In genomic region chr5:122511405-122511804, GRCm38 (mm10) we compare ENCODE assay signal across 13 mouse cellular contexts. TPM values are rescaled to one million over a fixed set of nuclear protein-coding genes. Genes with fewer than 3 reads are reported as not detected.
DNase-seq lines count a peak whose midpoint lies in the region; ATAC-seq and TF ChIP-seq lines count a peak whose summit lies in the region.
"Had no signal": no experiment of that assay in that cellular context is flagged by ENCODE, and none has a peak within 500 bp of the region (broad histone marks: within the 10 kb centered on the region; RNA-seq: fewer than 3 reads in every experiment).

No protein-coding gene starts in this region.

- H3K27me3 ChIP-seq in kidney, embryonic 15.5 days, result no peaks in the 10 kb centered on the region
- no peaks in the 10 kb centered on the region for H3K27me3 ChIP-seq in ES-Bruce4 (ENCODE audit: control insufficient read depth, insufficient read depth, low read length, poor library complexity, severe bottlenecking)
- H3K27me3 ChIP-seq in intestine, postnatal 0 days (replicated peaks; ENCODE audit: control insufficient read depth, insufficient read depth, low read length), result no peaks in the 10 kb centered on the region
- H3K27me3 ChIP-seq: hindbrain, embryonic 12.5 days; neural tube, embryonic 12.5 days had no signal

- no peaks in the 10 kb centered on the region for H3K36me3 ChIP-seq in kidney, embryonic 15.5 days
- no peaks in the 10 kb centered on the region for H3K36me3 ChIP-seq in ES-Bruce4 (ENCODE audit: control insufficient read depth, insufficient read depth, low read length, poor library complexity, severe bottlenecking)
- no peaks in the 10 kb centered on the region for H3K36me3 ChIP-seq in intestine, postnatal 0 days (ENCODE audit: control insufficient read depth, insufficient read depth)
- H3K36me3 ChIP-seq: hindbrain, embryonic 12.5 days; neural tube, embryonic 12.5 days had no signal

- 0 out of 2 replicates have a peak overlapping the region, but pooled peaks have one; percentile 24 for H3K27ac ChIP-seq in kidney, embryonic 15.5 days
- no peak overlapping the region for H3K27ac ChIP-seq in ES-Bruce4 (ENCODE audit: insufficient read depth, low read length)
- H3K27ac ChIP-seq in intestine, postnatal 0 days (ENCODE audit: low read depth, low read length), result peak overlapping the region; percentile 62
- H3K27ac ChIP-seq: hindbrain, embryonic 12.5 days; macrophage; neural tube, embryonic 12.5 days had no signal

- no peak for TF ChIP-seq CTCF in ES-Bruce4 (IDR thresholded peaks at IDR 0.05; ENCODE audit: low read depth, low read length)
- TF ChIP-seq CTCF in intestine, postnatal 0 days (IDR thresholded peaks at IDR 0.05; ENCODE audit: low read depth), result no peak

- 0 out of 2 replicates have a peak overlapping the region, but pooled peaks have one; percentile 20 for H3K4me2 ChIP-seq in kidney, embryonic 15.5 days
- H3K4me2 ChIP-seq in intestine, postnatal 0 days (replicated peaks; ENCODE audit: low read depth), result peak overlapping the region; percentile 40
- H3K4me2 ChIP-seq: hindbrain, embryonic 12.5 days; neural tube, embryonic 12.5 days had no signal

- H3K9ac ChIP-seq in kidney, embryonic 15.5 days, result no peak overlapping the region
- peak overlapping the region; percentile 19 for H3K9ac ChIP-seq in ES-Bruce4 (ENCODE audit: low read depth, poor library complexity, severe bottlenecking)
- H3K9ac ChIP-seq in intestine, postnatal 0 days (ENCODE audit: low read depth, low read length), result no peak overlapping the region; the same call in 1 of the 2 replicates
- H3K9ac ChIP-seq: hindbrain, embryonic 12.5 days; neural tube, embryonic 12.5 days had no signal

- H3K9me3 ChIP-seq in kidney, embryonic 15.5 days (replicated peaks), result 0 out of 2 replicates have a peak, but pooled peaks cover 2% of the 10 kb centered on the region
- H3K9me3 ChIP-seq in ES-Bruce4 (replicated peaks; ENCODE audit: control insufficient read depth, insufficient read depth, low read length, poor library complexity, severe bottlenecking), result 0 out of 2 replicates have a peak, but pooled peaks cover 2% of the 10 kb centered on the region
- H3K9me3 ChIP-seq in intestine, postnatal 0 days (ENCODE audit: control insufficient read depth), result no peaks in the 10 kb centered on the region
- H3K9me3 ChIP-seq: hindbrain, embryonic 12.5 days; neural tube, embryonic 12.5 days had no signal

- WGBS in kidney, embryonic 15.5 days, result 33% methylated on average over 9 of the region's 9 CpGs
- WGBS in intestine, postnatal 0 days, result 13% methylated on average over 9 of the region's 9 CpGs

- DNase-seq in kidney, postnatal 25 days, result no peak
- peak; percentile 45 for DNase-seq in brain, adult 2 months (ENCODE audit: low read depth, low spot score)
- DNase-seq in right cerebral cortex, postnatal 10 days (ENCODE audit: low spot score in 2 of 2), result no peak
- no peak for DNase-seq in embryo, embryonic 11 days
- DNase-seq in liver, result no peak
- DNase-seq: adrenal gland, postnatal 25 days; spleen, adult 18-20 months had no signal

- TF ChIP-seq POLR2A in ES-Bruce4 (IDR thresholded peaks at IDR 0.05; ENCODE audit: insufficient read depth, low read length), result no peak

- peaks cover 42% of the 10 kb centered on the region for H3K4me1 ChIP-seq in kidney, embryonic 15.5 days
- H3K4me1 ChIP-seq in ES-Bruce4 (ENCODE audit: control insufficient read depth, insufficient read depth, low read length), result peaks cover 11% of the 10 kb centered on the region
- H3K4me1 ChIP-seq in intestine, postnatal 0 days (replicated peaks; ENCODE audit: control insufficient read depth, insufficient read depth, low read length), result peaks cover 24% of the 10 kb centered on the region

- no peak for ATAC-seq in kidney, embryonic 15.5 days (replicated peaks; ENCODE audit: low FRiP score)
- ATAC-seq in intestine, postnatal 0 days, result no peak

- TF ChIP-seq EP300 in ES-Bruce4 (IDR thresholded peaks at IDR 0.05; ENCODE audit: insufficient read depth, low read depth, low read length), result no peak

- H3K4me3 ChIP-seq in kidney, embryonic 15.5 days (replicated peaks), result no peak overlapping the region
- no peak overlapping the region for H3K4me3 ChIP-seq in ES-Bruce4 (ENCODE audit: low read depth, low read length)
- H3K4me3 ChIP-seq in intestine, postnatal 0 days (ENCODE audit: low read depth, low read length), result no peak overlapping the region
- H3K4me3 ChIP-seq: hindbrain, embryonic 12.5 days; neural tube, embryonic 12.5 days had no signal

RNA-seq across cellular contexts. Expression of gene Atp2a2, which starts 9.4 kb away (rescaled TPM):
- polyA plus RNA-seq in kidney, embryonic 15.5 days (2015; fragmentation: Nextera tagmentation; extraction: Ambion mirVana), result 37.3 and 37.8 TPM in 2 replicates
- 165 and 177 TPM in 2 replicates for polyA plus RNA-seq in ES-Bruce4 (2011; ENCODE audit: insufficient read depth, insufficient read length, low read depth, missing spikeins)
- polyA plus RNA-seq in intestine, postnatal 0 days (2015; fragmentation: Nextera tagmentation; extraction: Ambion mirVana), result 26.1 and 27.3 TPM in 2 replicates
